Mouse (Mus musculus): ENCODE data around the gene Kcnn4.
"Not testable (repeated sequence)": the region's sequence is repeated elsewhere in the genome, so short reads cannot be mapped to it uniquely, and the experiment has no call there.

Gene Kcnn4

GRCm38 (mm10) chr7:24391687-24392086 lies 21.6 kb downstream of the Kcnn4 start:
- DNase-seq (ENCODE audit: low spot score in 2 of 2), result no peak

DNA sequence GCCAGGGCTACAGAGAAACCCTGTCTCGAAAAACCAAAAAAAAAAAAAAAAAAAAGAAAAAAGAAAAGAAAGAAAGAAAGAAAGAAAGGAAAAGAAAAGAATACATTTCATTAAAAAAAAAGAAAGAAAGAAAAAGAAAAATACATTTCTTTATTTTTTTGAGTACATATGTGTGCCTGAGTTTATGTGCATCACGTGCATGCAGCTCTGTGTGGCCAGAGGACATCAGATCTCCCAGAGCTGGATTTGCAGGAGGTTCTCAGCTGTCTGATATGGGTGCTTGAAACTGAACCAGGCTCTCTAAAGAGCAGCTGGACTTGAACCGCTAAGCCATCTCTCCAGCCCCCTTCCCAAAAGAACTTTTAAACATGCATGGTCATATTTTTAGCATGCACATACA lies 24.0 kb downstream of the Kcnn4 start:
- DNase-seq (ENCODE audit: low spot score in 2 of 2), result no peak

GRCm38 (mm10) chr7:24394475-24395161 lies 24.6 kb downstream of the Kcnn4 start:
- DNase-seq (ENCODE audit: low spot score in 2 of 2), result no peak

DNA sequence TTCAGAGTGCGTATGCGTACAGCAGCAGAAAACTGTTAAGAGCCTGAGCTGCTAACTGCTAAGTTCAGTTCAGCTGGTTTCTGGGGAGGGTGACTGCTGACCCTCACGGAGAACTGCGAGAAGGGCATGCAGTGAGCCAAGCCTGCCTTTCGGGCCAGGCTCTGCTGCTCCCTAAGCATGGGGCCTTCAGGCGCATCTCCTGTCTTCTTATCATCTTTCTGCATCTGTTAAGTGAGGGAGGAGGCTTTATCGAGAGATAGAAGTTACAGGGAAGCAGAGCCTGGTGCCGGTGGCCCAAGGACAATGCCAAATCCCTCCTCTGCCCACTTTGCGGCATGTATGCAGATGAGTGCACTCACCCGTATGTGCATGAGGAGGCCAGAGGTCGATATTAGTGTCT lies 26.8 kb downstream of the Kcnn4 start:
- DNase-seq (ENCODE audit: low spot score in 2 of 2), result no peak

- no peak for DNase-seq (ENCODE audit: low spot score in 2 of 2)
Measured at GRCm38 (mm10) chr7:24398364-24398913, 28.4 kb downstream of the Kcnn4 start.

- DNase-seq (ENCODE audit: low spot score in 2 of 2), result peak; percentile 96 to 98
Measured at GRCm38 (mm10) chr7:24399256-24400081, 29.4 kb downstream of the Kcnn4 start, which contains the start of gene Smg9. Gene Smg9, plus strand, starts transcription at chr7:24399619.

DNA sequence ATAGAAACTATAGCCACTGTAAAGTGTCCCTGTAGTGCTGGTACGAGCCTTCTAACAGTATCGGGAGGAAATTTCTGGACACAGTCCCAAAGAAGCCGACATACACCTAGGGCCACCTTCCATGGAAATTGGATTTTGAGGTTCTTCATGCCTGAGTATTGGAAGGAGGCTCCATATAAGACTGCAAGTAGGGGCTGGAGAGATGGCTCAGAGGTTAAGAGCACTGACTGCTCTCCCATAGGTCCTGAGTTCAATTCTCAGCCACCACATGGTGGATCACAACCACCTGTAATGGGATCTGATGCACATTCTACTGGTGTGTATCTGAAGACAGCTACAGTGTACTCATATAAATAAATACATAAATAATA lies 30.0 kb downstream of the Kcnn4 start:
- no peak for DNase-seq (ENCODE audit: low spot score in 2 of 2)

DNA sequence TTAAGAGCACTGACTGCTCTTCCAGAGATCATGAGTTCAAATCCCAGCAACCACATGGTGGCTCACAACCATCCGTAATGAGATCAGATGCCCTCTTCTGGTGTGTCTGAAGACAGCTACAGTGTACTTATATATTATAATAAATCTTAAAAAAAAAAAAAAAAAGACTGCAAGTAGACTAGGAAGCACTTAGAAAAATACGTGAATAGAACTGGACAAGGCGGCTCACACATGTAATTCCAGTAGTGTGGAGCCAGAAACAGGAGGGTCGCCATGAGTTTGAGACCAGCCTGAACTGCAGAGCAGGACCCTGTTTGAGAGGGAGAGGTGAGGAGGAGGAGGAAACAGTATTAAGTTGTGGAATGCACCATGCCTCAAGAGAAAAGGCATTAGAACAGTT lies 30.4 kb downstream of the Kcnn4 start:
- not testable (repeated sequence) for DNase-seq (ENCODE audit: low spot score in 2 of 2)

DNA sequence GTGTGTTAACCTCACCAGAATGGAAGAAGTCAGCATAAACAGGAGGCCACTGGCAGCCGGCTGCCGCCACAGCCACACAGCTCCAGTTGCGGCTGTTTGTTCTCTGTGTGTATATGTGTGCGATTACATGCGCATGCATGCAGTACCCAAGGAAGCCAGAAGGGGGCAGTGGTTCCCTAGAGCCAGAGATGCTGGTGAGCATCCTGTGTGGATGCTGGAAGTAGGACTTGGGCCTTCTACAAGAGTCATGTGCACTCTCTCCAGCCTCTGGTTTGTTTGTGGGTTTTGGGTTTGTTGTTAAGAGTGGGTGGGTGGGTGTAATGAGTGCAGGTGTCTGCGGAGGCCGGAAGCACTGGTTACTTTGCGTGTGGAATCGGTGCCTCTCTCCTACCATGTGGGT lies 32.8 kb downstream of the Kcnn4 start:
- no peak for DNase-seq (ENCODE audit: low spot score in 2 of 2)

DNA sequence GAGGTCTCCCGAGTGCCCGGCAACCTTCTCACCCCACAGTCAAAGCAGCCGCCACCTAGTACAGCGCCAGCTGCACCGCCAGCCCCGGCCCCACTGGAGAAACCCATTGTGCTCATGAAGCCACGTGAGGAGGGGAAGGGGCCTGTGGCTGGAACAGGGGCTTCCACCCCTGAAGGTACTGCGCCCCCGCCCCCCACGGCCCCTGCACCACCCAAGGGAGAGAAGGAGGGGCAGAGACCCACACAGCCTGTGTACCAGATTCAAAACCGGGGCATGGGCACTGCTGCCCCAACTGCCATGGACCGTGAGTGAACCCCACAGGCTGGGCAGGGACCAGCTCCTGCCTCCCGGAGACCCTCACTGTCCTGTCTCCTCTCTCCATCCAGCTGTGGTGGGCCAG lies 35.6 kb downstream of the Kcnn4 start:
- DNase-seq (ENCODE audit: low spot score in 2 of 2), result no peak

DNA sequence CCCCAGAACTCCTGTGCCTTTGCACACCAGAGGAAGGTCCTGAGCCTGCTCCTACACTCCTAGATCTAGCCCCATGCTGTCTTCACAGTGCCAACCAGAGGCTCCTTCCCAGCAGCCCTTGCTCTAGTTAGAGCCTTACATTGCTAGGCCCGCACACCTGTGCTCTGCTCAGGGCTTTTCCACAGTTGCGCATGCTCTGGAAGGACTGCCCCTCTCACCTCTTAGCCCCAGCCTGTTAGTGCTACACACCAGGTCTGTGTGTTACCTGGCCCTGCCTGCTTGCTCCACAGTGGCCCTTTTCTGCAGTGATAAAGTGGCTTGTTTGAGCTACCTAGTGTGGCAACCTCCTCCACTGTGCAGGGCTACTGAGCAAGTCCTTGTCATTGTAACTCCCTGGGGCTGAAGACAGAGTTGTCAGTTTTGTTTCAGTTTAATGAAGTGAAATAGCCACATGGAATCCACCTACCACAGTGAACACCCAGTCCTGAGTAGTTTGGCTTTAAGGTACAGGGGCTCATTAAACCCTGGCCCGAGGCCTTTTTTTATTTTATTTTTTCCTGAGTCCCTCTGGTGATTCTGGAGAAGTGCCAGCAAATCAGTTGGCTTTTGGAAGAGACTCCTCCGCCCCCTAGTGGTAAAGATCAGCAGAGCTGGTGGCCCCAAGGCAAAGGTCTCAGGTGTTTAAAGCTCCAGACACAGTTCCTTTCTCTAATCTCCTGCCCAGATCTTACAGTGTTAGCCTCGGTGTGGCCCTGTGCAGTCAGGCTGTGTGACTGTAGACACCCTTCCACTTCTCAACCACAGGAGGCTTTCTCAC lies 36.7 kb downstream of the Kcnn4 start:
- peak; percentile 76 to 87 for DNase-seq (ENCODE audit: low spot score in 2 of 2)

- DNase-seq (ENCODE audit: low spot score in 2 of 2), result no peak
Measured at GRCm38 (mm10) chr7:24408186-24408585, 38.1 kb downstream of the Kcnn4 start.

DNA sequence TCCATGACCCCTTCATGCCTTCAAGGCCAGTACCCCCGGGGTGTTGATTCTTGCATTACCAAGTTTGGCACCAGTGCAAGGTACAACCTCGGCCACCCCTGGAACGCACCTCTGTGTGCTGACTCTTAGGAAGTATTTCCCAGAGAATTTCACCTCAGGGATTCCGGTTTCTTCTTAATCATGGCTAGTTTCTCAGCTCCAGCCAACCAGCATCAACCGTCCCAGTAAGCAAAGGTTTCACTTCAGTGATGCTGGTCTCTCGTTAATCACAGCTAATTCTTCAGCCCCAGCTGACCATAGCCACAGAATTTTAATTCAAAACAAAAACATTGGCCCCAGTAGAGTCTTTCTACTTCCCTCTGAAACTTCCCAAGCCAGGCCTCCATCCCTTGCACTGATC lies 40.1 kb downstream of the Kcnn4 start:
- no peak for DNase-seq (ENCODE audit: low spot score in 2 of 2)

GRCm38 (mm10) chr7:24410831-24411230 lies 40.8 kb downstream of the Kcnn4 start:
- DNase-seq (ENCODE audit: low spot score in 2 of 2), result no peak

DNA sequence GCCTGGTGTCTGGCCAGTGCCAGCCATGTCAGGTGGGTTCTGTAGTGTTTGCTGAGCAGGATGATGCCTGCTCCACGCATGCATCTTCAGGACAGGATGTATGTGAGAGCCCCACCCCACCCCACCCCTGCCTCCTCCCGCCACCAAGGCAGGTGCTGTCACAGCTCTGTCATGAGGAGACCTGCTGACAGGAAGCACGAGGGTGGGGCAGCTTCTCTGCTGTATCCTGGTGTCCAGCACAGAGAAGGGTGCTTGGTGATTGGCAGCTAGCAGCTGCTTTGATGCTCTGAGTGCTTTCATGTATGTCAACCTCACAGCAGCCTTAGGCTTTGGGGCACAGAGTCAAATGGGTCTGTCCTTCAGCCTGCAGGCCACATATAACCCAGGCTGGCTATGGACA lies 43.6 kb downstream of the Kcnn4 start:
- DNase-seq (ENCODE audit: low spot score in 2 of 2), result no peak

GRCm38 (mm10) chr7:24415261-24415660 lies 45.2 kb downstream of the Kcnn4 start:
- no peak for DNase-seq (ENCODE audit: low spot score in 2 of 2)

- DNase-seq (ENCODE audit: low spot score in 2 of 2), result no peak
Measured at GRCm38 (mm10) chr7:24419579-24419978, 49.5 kb downstream of the Kcnn4 start.

- no peak for DNase-seq (ENCODE audit: low spot score in 2 of 2)
Measured at GRCm38 (mm10) chr7:24421648-24422047, 51.6 kb downstream of the Kcnn4 start.

- no peak for DNase-seq (ENCODE audit: low spot score in 2 of 2)
Measured at GRCm38 (mm10) chr7:24422251-24422650, 52.2 kb downstream of the Kcnn4 start.

- no peak for DNase-seq (ENCODE audit: low spot score in 2 of 2)
Measured at GRCm38 (mm10) chr7:24423107-24423763, 53.2 kb downstream of the Kcnn4 start.

GRCm38 (mm10) chr7:24423956-24424732 lies 54.1 kb downstream of the Kcnn4 start:
- DNase-seq (ENCODE audit: low spot score in 2 of 2), result no peak
